In genomic region chr2:62928494-62928893, GRCm38 (mm10) we compare ENCODE assay signal across 17 mouse cellular contexts.
"Had no signal": no experiment of that assay in that cellular context is flagged by ENCODE, and none has a peak within 500 bp of the region (broad histone marks: within the 10 kb centered on the region; RNA-seq: fewer than 3 reads in every experiment).

No protein-coding gene starts in this region.

- H3K27ac ChIP-seq: kidney, postnatal 0 days; limb, embryonic 15.5 days; liver, embryonic 12.5 days; macrophage; midbrain, embryonic 15.5 days; neural tube, embryonic 12.5 days had no signal

- H3K4me2 ChIP-seq: limb, embryonic 15.5 days; liver, embryonic 12.5 days; lung, embryonic 14.5 days; midbrain, embryonic 11.5 days; midbrain, embryonic 15.5 days; neural tube, embryonic 12.5 days had no signal

- H3K4me3 ChIP-seq: limb, embryonic 15.5 days; liver, embryonic 12.5 days; megakaryocyte, embryonic 14.5 days; midbrain, embryonic 15.5 days; neural tube, embryonic 12.5 days had no signal

- DNase-seq: kidney, postnatal 36 days; layer of hippocampus, adult 9-11 months; layer of hippocampus, postnatal 36 days; lung, embryonic 14.5 days; lung, postnatal 14 days; right cerebral cortex, postnatal 4 days; spleen, adult 18-20 months; thymus, adult 18-20 months; thymus, postnatal 36 days had no signal

- H3K36me3 ChIP-seq: limb, embryonic 15.5 days; liver, embryonic 12.5 days; midbrain, embryonic 15.5 days; neural tube, embryonic 12.5 days had no signal

- H3K9ac ChIP-seq: limb, embryonic 15.5 days; liver, embryonic 12.5 days; lung, embryonic 14.5 days; midbrain, embryonic 15.5 days; neural tube, embryonic 12.5 days had no signal

- H3K4me1 ChIP-seq: limb, embryonic 15.5 days; liver, embryonic 12.5 days; megakaryocyte, embryonic 14.5 days; midbrain, embryonic 15.5 days; neural tube, embryonic 12.5 days had no signal

- H3K27me3 ChIP-seq: limb, embryonic 15.5 days; liver, embryonic 12.5 days; megakaryocyte, embryonic 14.5 days; midbrain, embryonic 15.5 days; neural tube, embryonic 12.5 days had no signal

- H3K9me3 ChIP-seq: limb, embryonic 15.5 days; liver, embryonic 12.5 days; megakaryocyte, embryonic 14.5 days; midbrain, embryonic 15.5 days; neural tube, embryonic 12.5 days had no signal

- ATAC-seq: liver, embryonic 12.5 days; midbrain, embryonic 15.5 days had no signal
